Mouse (Mus musculus): ENCODE measurements around the gene Syce2. TPM values are rescaled to one million over a fixed set of nuclear protein-coding genes. Genes with fewer than 3 reads are reported as not detected.
"Not testable (repeated sequence)": the region's sequence is repeated elsewhere in the genome, so short reads cannot be mapped to it uniquely, and the experiment has no call there.

The Syce2 gene
- total RNA-seq, 4 experiments from 2014 or later, result 13.0 to 18.4 (median 14.5) TPM

GRCm38 (mm10) chr8:84901071-84901470 is 29.2 kb downstream of the Syce2 start:
- no peak for DNase-seq (ENCODE audit: low spot score in 2 of 2)

- DNase-seq (ENCODE audit: low spot score in 2 of 2), result no peak
Observed at GRCm38 (mm10) chr8:84901752-84902151, 29.8 kb downstream of the Syce2 start, which contains the start of gene Klf1. TSS of gene Klf1 (plus strand) at chr8:84901928.

- DNase-seq (ENCODE audit: low spot score in 2 of 2), result no peak
Observed at GRCm38 (mm10) chr8:84902367-84902919, 30.5 kb downstream of the Syce2 start.

- DNase-seq (ENCODE audit: low spot score in 2 of 2), result peak; percentile 80 to 94
Observed at GRCm38 (mm10) chr8:84902920-84903661, 31.2 kb downstream of the Syce2 start.

GRCm38 (mm10) chr8:84904351-84904750 is 32.4 kb downstream of the Syce2 start:
- DNase-seq (ENCODE audit: low spot score in 2 of 2), result no peak

- DNase-seq (ENCODE audit: low spot score in 2 of 2), result no peak
Observed at GRCm38 (mm10) chr8:84907037-84907436, 35.1 kb downstream of the Syce2 start.

- no peak for DNase-seq (ENCODE audit: low spot score in 2 of 2)
Observed at GRCm38 (mm10) chr8:84907493-84907892, 35.6 kb downstream of the Syce2 start.

GRCm38 (mm10) chr8:84907979-84908378 is 36.1 kb downstream of the Syce2 start:
- not testable (repeated sequence) for DNase-seq (ENCODE audit: low spot score in 2 of 2)

GRCm38 (mm10) chr8:84908421-84909161 is 36.7 kb downstream of the Syce2 start, which contains the start of gene Dnase2a:
TSS of gene Dnase2a (plus strand) at chr8:84908560.
- peak; percentile 79 to 87 for DNase-seq (ENCODE audit: low spot score in 2 of 2)

GRCm38 (mm10) chr8:84909162-84909767 is 37.4 kb downstream of the Syce2 start:
- DNase-seq (ENCODE audit: low spot score in 2 of 2), result no peak

- DNase-seq (ENCODE audit: low spot score in 2 of 2), result no peak
Observed at GRCm38 (mm10) chr8:84909949-84910348, 38.0 kb downstream of the Syce2 start.

- DNase-seq (ENCODE audit: low spot score in 2 of 2), result no peak
Observed at GRCm38 (mm10) chr8:84910551-84910950, 38.6 kb downstream of the Syce2 start.

- no peak for DNase-seq (ENCODE audit: low spot score in 2 of 2)
Observed at GRCm38 (mm10) chr8:84911854-84912253, 39.9 kb downstream of the Syce2 start.

GRCm38 (mm10) chr8:84912391-84912790 is 40.5 kb downstream of the Syce2 start:
- DNase-seq (ENCODE audit: low spot score in 2 of 2), result no peak

GRCm38 (mm10) chr8:84912895-84913501 is 41.1 kb downstream of the Syce2 start:
- DNase-seq (ENCODE audit: low spot score in 2 of 2), result peak in 1 of 2 experiments; percentile 46

GRCm38 (mm10) chr8:84913502-84913900 is 41.6 kb downstream of the Syce2 start:
- no peak for DNase-seq (ENCODE audit: low spot score in 2 of 2)

GRCm38 (mm10) chr8:84913960-84914359 is 42.0 kb downstream of the Syce2 start:
- DNase-seq (ENCODE audit: low spot score in 2 of 2), result no peak

- DNase-seq (ENCODE audit: low spot score in 2 of 2), result no peak
Observed at GRCm38 (mm10) chr8:84915269-84915668, 43.4 kb downstream of the Syce2 start.

- no peak for DNase-seq (ENCODE audit: low spot score in 2 of 2)
Observed at GRCm38 (mm10) chr8:84917781-84918180, 45.9 kb downstream of the Syce2 start.

- no peak for DNase-seq (ENCODE audit: low spot score in 2 of 2)
Observed at GRCm38 (mm10) chr8:84918646-84919045, 46.7 kb downstream of the Syce2 start.

- DNase-seq (ENCODE audit: low spot score in 2 of 2), result no peak
Observed at GRCm38 (mm10) chr8:84921596-84921995, 49.7 kb downstream of the Syce2 start.
